Mouse (Mus musculus) CH12.LX (cell line): ENCODE data around the gene Ctbs.

Experiments used
- CTCF ChIP-seq, 2 experiments: IDR thresholded peaks in 1 of 2; conservative IDR thresholded peaks in 1 of 2; 2 replicates each; pipeline ENCODE4 v1.5.1; 2011 to 2012; ENCODE audit warnings: low read depth in 2 of 2, low read length in 2 of 2, improper control_type of control experiment in 1 of 2, inconsistent platforms in 1 of 2, mild to moderate bottlenecking in 1 of 2, moderate library complexity in 1 of 2
- EP300 ChIP-seq: IDR thresholded peaks from 2 replicates; pipeline ENCODE4 v1.6.1; 2011; ENCODE audit warnings: low read length, improper control_type of control experiment
- ETS1 ChIP-seq: conservative IDR thresholded peaks from 2 replicates; pipeline ENCODE4 v1.6.1; 2012; ENCODE audit warnings: low read depth, mild to moderate bottlenecking, inconsistent platforms, low read length, improper control_type of control experiment, moderate library complexity
- JUND ChIP-seq: conservative IDR thresholded peaks from 2 replicates; pipeline ENCODE4 v1.6.1; 2011; ENCODE audit warnings: low read depth, low read length, improper control_type of control experiment
- KAT2A ChIP-seq: IDR thresholded peaks from 2 replicates; pipeline ENCODE4 v1.6.1; 2012; ENCODE audit warnings: low read length, improper control_type of control experiment, inconsistent platforms; ENCODE audit not compliant: insufficient replicate concordance
- MAX ChIP-seq: IDR thresholded peaks from 2 replicates; pipeline ENCODE4 v1.6.1; 2011; ENCODE audit warnings: low read length, improper control_type of control experiment
- POLR2A ChIP-seq: IDR thresholded peaks from 2 replicates; pipeline ENCODE4 v1.6.1; 2011; ENCODE audit warnings: low read depth, mild to moderate bottlenecking, improper control_type of control experiment, low read length
- TCF12 ChIP-seq: IDR thresholded peaks from 2 replicates; pipeline ENCODE4 v1.6.1; 2014; ENCODE audit warnings: low read depth, mild to moderate bottlenecking, inconsistent platforms, low read length, improper control_type of control experiment
- ZC3H11A ChIP-seq: IDR thresholded peaks from 2 replicates; pipeline ENCODE4 v1.6.1; 2012; ENCODE audit warnings: low read depth, mild to moderate bottlenecking, inconsistent platforms, low read length, improper control_type of control experiment

- TF ChIP-seq TCF12 (no peak), CTCF (conservative IDR thresholded peaks at IDR 0.05 in 1 of 2, IDR thresholded peaks at IDR 0.05 in 1 of 2; ENCODE audit: low read depth in 2 of 2, low read length in 2 of 2) (no peak), ZC3H11A (no peak), MAX (no peak), ETS1 (no peak), POLR2A (no peak), KAT2A (no peak), EP300 (no peak), JUND (no peak)
Observed at GRCm38 (mm10) chr3:146447156-146447555, 2.4 kb upstream of the Ctbs start.
